Mouse (Mus musculus) adrenal gland, postnatal 14 days (tissue): ENCODE data around the gene Prl. TPM values are rescaled to one million over a fixed set of nuclear protein-coding genes. Genes with fewer than 3 reads are reported as not detected.
"Not testable (repeated sequence)": the region's sequence is repeated elsewhere in the genome, so short reads cannot be mapped to it uniquely, and the experiment has no call there.

ENCODE experiments used
- DNase-seq: peaks from one replicate; pipeline ENCODE4 v3.0.0; 2021; ENCODE audit warnings: mixed read lengths
- long read RNA-seq, 2 experiments: library from polyadenylated mRNA; stranded (forward); transcript quantifications; one replicate each; pipeline ENCODE4 v2.0.0; 2021
- total RNA-seq: library from RNA; stranded (reverse); gene quantifications from 2 replicates; pipeline ENCODE4 v1.2.3, GENCODE M21; 2021

The Prl gene
- total RNA-seq, result not detected in 2 replicates
- long read RNA-seq, experiment 1, result 0 reads
- long read RNA-seq, experiment 2, result 0 reads

- no peak for DNase-seq
Measured at GRCm38 (mm10) chr13:27057270-27057669, at the start of gene Prl. TSS of gene Prl (plus strand) at chr13:27057570.

DNA sequence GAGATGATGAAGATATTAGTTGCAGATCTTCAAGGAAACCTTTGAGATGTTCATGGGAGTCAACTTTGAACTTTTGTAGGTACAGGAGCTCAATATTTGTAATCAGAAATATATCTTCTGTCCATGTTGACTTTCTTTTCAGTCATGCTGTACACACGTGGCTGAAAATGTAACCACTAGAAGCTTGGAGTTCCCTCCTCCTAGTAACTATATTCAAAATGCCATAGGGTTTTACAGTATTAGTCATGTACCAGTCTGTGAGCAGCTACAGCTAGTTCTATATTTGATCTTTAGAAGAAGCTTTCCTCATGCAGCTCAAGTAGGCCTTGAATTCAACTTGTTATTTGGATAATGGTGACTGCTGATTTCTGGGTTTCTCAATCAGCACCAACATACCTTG lies 30.8 kb upstream of the Prl start:
- no peak for DNase-seq

- DNase-seq, result no peak
Measured at GRCm38 (mm10) chr13:27027376-27027775, 30.0 kb upstream of the Prl start.

- DNase-seq, result no peak
Measured at GRCm38 (mm10) chr13:27028501-27029240, 28.7 kb upstream of the Prl start.

DNA sequence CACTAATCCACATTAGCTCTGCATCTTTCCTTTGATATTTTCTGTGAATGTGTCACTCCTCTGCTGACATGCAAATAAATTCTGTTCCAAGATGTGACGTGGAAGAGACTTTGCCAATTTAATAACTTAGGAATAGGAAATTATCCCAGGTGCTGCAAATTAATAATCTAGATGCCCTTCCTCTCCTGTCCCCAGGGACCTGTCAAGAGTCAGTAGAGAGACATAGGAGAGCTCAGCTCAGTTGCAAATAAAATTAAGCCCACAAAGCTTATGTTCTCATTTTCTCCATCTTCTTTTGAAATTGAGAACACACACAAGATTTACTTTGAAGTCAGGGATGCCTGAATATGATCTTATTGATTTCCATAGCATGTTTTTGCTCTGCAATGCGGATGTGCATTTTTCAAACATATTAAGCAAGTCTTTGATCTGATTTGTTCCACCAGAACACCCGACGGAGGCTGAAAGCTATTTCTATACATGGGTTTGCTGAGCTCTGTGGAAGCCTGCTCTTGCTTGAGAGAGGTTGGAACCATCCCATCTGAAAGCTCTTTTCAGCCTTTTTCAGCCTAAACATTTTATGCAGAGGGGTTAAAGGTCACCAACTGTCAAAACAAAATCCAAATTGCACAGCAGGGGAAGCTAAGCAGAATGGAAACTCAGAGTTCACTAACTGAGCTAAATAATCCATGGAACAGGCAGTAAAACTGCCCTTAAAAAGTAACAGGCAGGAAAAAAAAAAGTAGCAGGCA lies 26.1 kb upstream of the Prl start:
- DNase-seq, result no peak

- DNase-seq, result no peak
Measured at GRCm38 (mm10) chr13:27031853-27032240, 25.5 kb upstream of the Prl start.

DNA sequence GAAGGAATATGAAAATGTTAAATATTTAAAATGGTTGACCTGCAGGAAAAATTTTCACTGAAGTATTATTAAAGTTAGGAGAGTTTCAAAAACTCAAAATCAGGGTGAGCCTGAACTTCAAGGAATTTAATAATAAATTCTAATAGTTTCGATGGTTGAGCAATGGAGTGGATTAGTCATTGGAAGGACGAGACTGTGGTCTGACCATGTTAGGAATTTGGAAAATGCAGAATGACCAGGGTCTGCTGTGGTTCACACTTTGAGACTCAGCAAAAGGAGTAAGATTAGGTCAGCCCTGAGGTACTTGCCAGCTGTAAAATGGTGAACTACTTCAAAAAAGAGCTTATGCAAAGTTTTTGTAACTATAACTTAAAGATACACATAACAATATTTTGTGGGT lies 24.4 kb upstream of the Prl start:
- no peak for DNase-seq

DNA sequence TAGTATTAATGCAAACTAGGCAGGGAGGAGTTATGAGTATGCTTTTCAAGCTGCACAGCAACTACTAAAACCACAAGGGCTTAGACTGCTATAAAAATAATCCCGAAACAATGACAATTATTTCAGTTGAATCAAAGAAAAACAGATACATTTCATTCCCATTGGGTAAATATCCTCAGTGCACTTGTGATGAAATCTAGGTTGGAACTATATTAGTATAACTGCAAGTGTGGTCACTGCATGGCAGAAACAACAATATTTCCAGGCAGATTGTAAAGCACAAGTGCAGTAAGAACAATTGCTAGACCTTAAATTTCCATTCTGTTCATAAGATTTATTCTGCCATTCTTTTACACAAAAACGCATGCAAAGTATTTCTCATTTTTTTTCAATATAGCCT lies 15.2 kb upstream of the Prl start:
- DNase-seq, result no peak

DNA sequence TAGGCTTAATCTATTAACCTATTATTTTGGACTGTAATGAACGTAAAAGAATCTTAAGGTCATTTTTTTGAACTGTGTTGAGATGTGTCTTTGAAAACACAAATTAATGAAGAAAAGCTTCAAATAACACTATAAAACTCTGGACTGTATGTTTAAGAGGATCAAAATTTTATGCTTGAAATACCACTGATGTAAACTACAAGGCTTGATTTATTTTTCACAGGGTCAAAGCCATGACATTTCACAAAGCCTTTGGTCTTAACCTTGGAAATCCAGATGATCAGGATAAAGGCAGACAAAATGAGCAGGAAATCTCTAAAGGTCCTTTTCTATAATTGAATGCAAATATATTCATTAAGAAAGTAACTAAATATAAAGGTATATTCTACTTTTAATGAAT lies 14.0 kb upstream of the Prl start:
- no peak for DNase-seq

DNA sequence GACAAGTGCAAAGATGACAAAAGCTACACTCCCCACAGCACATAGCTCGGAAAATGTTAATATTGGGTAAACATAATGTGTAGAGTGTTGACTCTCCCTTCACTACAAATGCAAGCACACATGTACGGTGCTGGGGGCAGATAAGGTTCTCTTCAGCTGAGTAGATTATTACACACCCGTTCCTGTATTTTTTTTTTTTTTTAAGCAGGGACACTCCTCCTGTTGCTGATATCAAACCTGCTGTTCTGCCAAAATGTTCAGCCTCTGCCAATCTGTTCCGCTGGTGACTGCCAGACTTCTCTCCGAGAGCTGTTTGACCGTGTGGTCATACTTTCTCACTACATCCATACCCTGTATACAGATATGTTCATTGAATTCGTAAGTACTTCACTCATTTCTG lies 1.8 kb downstream of the Prl start:
- no peak for DNase-seq

GRCm38 (mm10) chr13:27093890-27094289 lies 36.5 kb downstream of the Prl start, which contains the start of gene Prl3d1:
TSS of gene Prl3d1 (plus strand) at chr13:27094190.
- not testable (repeated sequence) for DNase-seq

Other genes starting within 250 kb of the Prl start
- not detected in 2 replicates for gene Prl3d1, start 36.6 kb downstream of the Prl start, total RNA-seq
- not detected in 2 replicates for gene Prl3d2, start 64.1 kb downstream of the Prl start, total RNA-seq
- not detected in 2 replicates for gene Prl3d3, start 99.2 kb downstream of the Prl start, total RNA-seq
- not detected in 2 replicates for gene Prl3c1, start 139.1 kb downstream of the Prl start, total RNA-seq
- gene Prl3b1, start 184.3 kb downstream of the Prl start, total RNA-seq, result not detected in 2 replicates
- not detected in 2 replicates for gene Prl3a1, start 201.9 kb downstream of the Prl start, total RNA-seq